Mouse (Mus musculus) bone marrow macrophage, adult 2 months (primary cell): ENCODE results near the gene Tmem121b.

Source experiments
- CTCF ChIP-seq: IDR thresholded peaks from 2 replicates; pipeline ENCODE4 v1.5.1; 2012; ENCODE audit warnings: low read depth, mild to moderate bottlenecking, low read length, moderate library complexity
- POLR2A ChIP-seq: IDR thresholded peaks from 2 replicates; pipeline ENCODE4 v1.6.1; 2012; ENCODE audit warnings: mild to moderate bottlenecking, low read depth, low read length, borderline replicate concordance

DNA sequence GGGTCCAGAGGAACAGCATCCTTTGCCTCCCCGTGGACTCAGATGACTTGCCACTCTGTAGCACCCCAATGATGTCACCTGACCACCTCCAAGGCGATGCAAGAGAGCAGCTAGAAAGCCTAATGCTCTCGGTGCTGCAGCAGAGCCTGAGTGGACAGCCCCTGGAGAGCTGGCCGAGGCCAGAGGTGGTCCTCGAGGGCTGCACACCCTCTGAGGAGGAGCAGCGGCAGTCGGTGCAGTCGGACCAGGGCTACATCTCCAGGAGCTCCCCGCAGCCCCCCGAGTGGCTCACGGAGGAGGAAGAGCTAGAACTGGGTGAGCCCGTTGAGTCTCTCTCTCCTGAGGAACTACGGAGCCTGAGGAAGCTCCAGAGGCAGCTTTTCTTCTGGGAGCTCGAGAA is 11.6 kb downstream of the Tmem121b start:
- TF ChIP-seq CTCF (no peak), POLR2A (no peak)
